Mouse (Mus musculus): ENCODE data around the gene Dhrs1. TPM values are rescaled to one million over a fixed set of nuclear protein-coding genes. Genes with fewer than 3 reads are reported as not detected.
"Not testable (repeated sequence)": the region's sequence is repeated elsewhere in the genome, so short reads cannot be mapped to it uniquely, and the experiment has no call there.

Dhrs1 gene
- polyA plus RNA-seq, 1 experiment from 2014 or later: 60.8 TPM

GRCm38 (mm10) chr14:55762001-55762821 lies 16.7 kb upstream of the Dhrs1 start:
- H3K27me3 ChIP-seq (replicated peaks): peaks cover 38% of the 10 kb centered on the region
- peak overlapping the region; percentile 56 for H3K4me3 ChIP-seq
- H3K36me3 ChIP-seq: no peaks in the 10 kb centered on the region
- H3K27ac ChIP-seq (ENCODE audit: poor library complexity, severe bottlenecking): no peak overlapping the region
- H3K4me2 ChIP-seq: peak overlapping the region; percentile 96
- peak; percentile 65 for ATAC-seq (ENCODE audit: insufficient number of reproducible peaks, low FRiP score)
- H3K9ac ChIP-seq: peak overlapping the region; percentile 80
- H3K9me3 ChIP-seq (replicated peaks): no peaks in the 10 kb centered on the region
- peaks cover 35% of the 10 kb centered on the region for H3K4me1 ChIP-seq (replicated peaks)
- WGBS: under 1% methylated on average over 76 of the region's 77 CpGs

- peaks cover 5% of the 10 kb centered on the region for H3K36me3 ChIP-seq
- H3K27me3 ChIP-seq (replicated peaks): peaks cover 31% of the 10 kb centered on the region
- peak within 1 kb of the TSS; percentile 96 for H3K4me2 ChIP-seq
- no peaks in the 10 kb centered on the region for H3K9me3 ChIP-seq (replicated peaks)
- H3K9ac ChIP-seq: peak within 1 kb of the TSS; percentile 80
- ATAC-seq (ENCODE audit: insufficient number of reproducible peaks, low FRiP score): no peak
- WGBS: 69% methylated on average over 6 of the region's 6 CpGs
- H3K4me3 ChIP-seq: peak within 1 kb of the TSS; percentile 56
- H3K4me1 ChIP-seq (replicated peaks): peaks cover 34% of the 10 kb centered on the region
- H3K27ac ChIP-seq (ENCODE audit: poor library complexity, severe bottlenecking): no peak within 1 kb of the TSS
These were observed 15.7 kb upstream of the Dhrs1 start, which contains the start of gene Ltb4r2 for GRCm38 (mm10) chr14:55761163-55761562. TSS of gene Ltb4r2 (plus strand) at chr14:55761428.

GRCm38 (mm10) chr14:55760156-55760555 lies 14.7 kb upstream of the Dhrs1 start:
- H3K4me3 ChIP-seq: peak overlapping the region; percentile 18
- 1% methylated on average over 6 of the region's 6 CpGs for WGBS
- H3K9ac ChIP-seq; H3K9me3 ChIP-seq (replicated peaks); ATAC-seq (ENCODE audit: insufficient number of reproducible peaks, low FRiP score); H3K27ac ChIP-seq (ENCODE audit: poor library complexity, severe bottlenecking): not testable (repeated sequence)
- H3K4me1 ChIP-seq (replicated peaks): peaks cover 34% of the 10 kb centered on the region
- peaks cover 23% of the 10 kb centered on the region for H3K27me3 ChIP-seq (replicated peaks)
- H3K36me3 ChIP-seq: peaks cover 15% of the 10 kb centered on the region
- peak overlapping the region; percentile 64 for H3K4me2 ChIP-seq

GRCm38 (mm10) chr14:55758363-55758784 lies 12.9 kb upstream of the Dhrs1 start, which contains the start of gene Cideb:
TSS of gene Cideb (minus strand) at chr14:55758458.
- peak within 1 kb of the TSS; percentile 54 for H3K4me2 ChIP-seq
- 10% methylated on average over 8 of the region's 8 CpGs for WGBS
- peaks cover 30% of the 10 kb centered on the region for H3K4me1 ChIP-seq (replicated peaks)
- H3K27ac ChIP-seq (ENCODE audit: poor library complexity, severe bottlenecking): 0 out of 2 replicates have a peak within 1 kb of the TSS, but pooled peaks have one; percentile 6
- H3K9me3 ChIP-seq (replicated peaks): no peaks in the 10 kb centered on the region
- peaks cover 18% of the 10 kb centered on the region for H3K27me3 ChIP-seq (replicated peaks)
- ATAC-seq (ENCODE audit: insufficient number of reproducible peaks, low FRiP score): no peak
- peak within 1 kb of the TSS; percentile 40; the same call in 1 of the 2 replicates for H3K9ac ChIP-seq
- peaks cover 33% of the 10 kb centered on the region for H3K36me3 ChIP-seq
- peak within 1 kb of the TSS; percentile 14 for H3K4me3 ChIP-seq

GRCm38 (mm10) chr14:55757566-55757965 lies 12.1 kb upstream of the Dhrs1 start:
- no peak for ATAC-seq (ENCODE audit: insufficient number of reproducible peaks, low FRiP score)
- Histone ChIP-seq H3K4me1 (replicated peaks) (peaks cover 22% of the 10 kb centered on the region), H3K9me3 (replicated peaks) (no peaks in the 10 kb centered on the region), H3K4me3 (no peak overlapping the region), H3K36me3 (peaks cover 41% of the 10 kb centered on the region), H3K27ac (ENCODE audit: poor library complexity, severe bottlenecking) (0 out of 2 replicates have a peak overlapping the region, but pooled peaks have one; percentile 6), H3K9ac (peak overlapping the region; percentile 40; the same call in 1 of the 2 replicates), H3K4me2 (peak overlapping the region; percentile 54), H3K27me3 (replicated peaks) (peaks cover 18% of the 10 kb centered on the region)
- WGBS: 34% methylated on average over 6 of the region's 6 CpGs

GRCm38 (mm10) chr14:55747051-55747847 lies 1.8 kb upstream of the Dhrs1 start:
- H3K27me3 ChIP-seq (replicated peaks): no peaks in the 10 kb centered on the region
- H3K4me3 ChIP-seq: no peak overlapping the region
- no peak for ATAC-seq (ENCODE audit: insufficient number of reproducible peaks, low FRiP score)
- WGBS: 89% methylated on average over 10 of the region's 10 CpGs
- H3K9me3 ChIP-seq (replicated peaks): no peaks in the 10 kb centered on the region
- H3K9ac ChIP-seq: no peak overlapping the region
- H3K4me1 ChIP-seq (replicated peaks): peaks cover 22% of the 10 kb centered on the region
- no peak overlapping the region for H3K27ac ChIP-seq (ENCODE audit: poor library complexity, severe bottlenecking)
- peaks cover 38% of the 10 kb centered on the region for H3K36me3 ChIP-seq
- H3K4me2 ChIP-seq: peak overlapping the region; percentile 99; the same call in 1 of the 2 replicates

- Histone ChIP-seq H3K36me3 (peaks cover 34% of the 10 kb centered on the region), H3K9me3 (replicated peaks) (no peaks in the 10 kb centered on the region), H3K9ac (peak overlapping the region; percentile 88), H3K4me1 (replicated peaks) (peaks cover 22% of the 10 kb centered on the region), H3K4me3 (peak overlapping the region; percentile 84), H3K27me3 (replicated peaks) (no peaks in the 10 kb centered on the region), H3K4me2 (peak overlapping the region; percentile 99), H3K27ac (ENCODE audit: poor library complexity, severe bottlenecking) (peak overlapping the region; percentile 20; the same call in 1 of the 2 replicates)
- 0% methylated on average over 31 of the region's 31 CpGs for WGBS
- no peak for ATAC-seq (ENCODE audit: insufficient number of reproducible peaks, low FRiP score)
These were observed 359 bp upstream of the Dhrs1 start for GRCm38 (mm10) chr14:55745861-55746237.

GRCm38 (mm10) chr14:55743711-55744110 lies 1.8 kb downstream of the Dhrs1 start:
- no peaks in the 10 kb centered on the region for H3K27me3 ChIP-seq (replicated peaks)
- no peak overlapping the region; the same call in 1 of the 2 replicates for H3K9ac ChIP-seq
- H3K4me3 ChIP-seq: no peak overlapping the region
- WGBS: 21% methylated on average over 10 of the region's 10 CpGs
- no peak overlapping the region for H3K27ac ChIP-seq (ENCODE audit: poor library complexity, severe bottlenecking)
- peak; percentile 37; the same call in 1 of the 2 replicates for ATAC-seq (ENCODE audit: insufficient number of reproducible peaks, low FRiP score)
- no peaks in the 10 kb centered on the region for H3K9me3 ChIP-seq (replicated peaks)
- H3K4me2 ChIP-seq: peak overlapping the region; percentile 26; the same call in 1 of the 2 replicates
- H3K4me1 ChIP-seq (replicated peaks): peaks cover 22% of the 10 kb centered on the region
- peaks cover 36% of the 10 kb centered on the region for H3K36me3 ChIP-seq

- H3K27ac ChIP-seq (ENCODE audit: poor library complexity, severe bottlenecking): no peak overlapping the region
- no peak for ATAC-seq (ENCODE audit: insufficient number of reproducible peaks, low FRiP score)
- no peak overlapping the region for H3K4me2 ChIP-seq
- H3K27me3 ChIP-seq (replicated peaks): 0 out of 2 replicates have a peak, but pooled peaks cover 5% of the 10 kb centered on the region
- H3K36me3 ChIP-seq: peaks cover 39% of the 10 kb centered on the region
- no peaks in the 10 kb centered on the region for H3K4me1 ChIP-seq (replicated peaks)
- no peak overlapping the region for H3K4me3 ChIP-seq
- no peak overlapping the region for H3K9ac ChIP-seq
- WGBS: 80% methylated on average over 9 of the region's 9 CpGs
- H3K9me3 ChIP-seq (replicated peaks): no peaks in the 10 kb centered on the region
These were observed 8.3 kb downstream of the Dhrs1 start for GRCm38 (mm10) chr14:55737086-55737687.

- 79% methylated on average over 4 of the region's 4 CpGs for WGBS
- H3K4me3 ChIP-seq: no peak overlapping the region
- peaks cover 30% of the 10 kb centered on the region for H3K36me3 ChIP-seq
- H3K27ac ChIP-seq (ENCODE audit: poor library complexity, severe bottlenecking): no peak overlapping the region
- H3K9me3 ChIP-seq (replicated peaks): no peaks in the 10 kb centered on the region
- no peak overlapping the region for H3K4me2 ChIP-seq
- no peak overlapping the region for H3K9ac ChIP-seq
- no peaks in the 10 kb centered on the region for H3K4me1 ChIP-seq (replicated peaks)
- 0 out of 2 replicates have a peak, but pooled peaks cover 11% of the 10 kb centered on the region for H3K27me3 ChIP-seq (replicated peaks)
- ATAC-seq (ENCODE audit: insufficient number of reproducible peaks, low FRiP score): no peak
These were observed 9.7 kb downstream of the Dhrs1 start for GRCm38 (mm10) chr14:55735758-55736157.

All from heart, embryonic 12.5 days (tissue).